Mouse (Mus musculus) C2C12 (cell line): ENCODE measurements at regions not wholly inside any gene's neighbourhood (a gene's known extent, or its start where the extent isn't known, plus 50 kb on each side); places are given as distances from the start of the nearest gene placed in this dataset.

Experiments used
- H3K27me3 ChIP-seq: one replicate; pipeline ENCODE4 v1.6.1; 2011; ENCODE audit not compliant: control insufficient read depth, insufficient read depth, insufficient read length
- H3K36me3 ChIP-seq: one replicate; pipeline ENCODE4 v1.6.1; 2011; ENCODE audit not compliant: control insufficient read depth, insufficient read depth
- H3K4me3 ChIP-seq: one replicate; pipeline ENCODE4 v1.5.1; 2011; ENCODE audit warnings: mild to moderate bottlenecking, control low read depth; ENCODE audit not compliant: poor library complexity, insufficient read depth, severe bottlenecking
- H3K79me2 ChIP-seq: one replicate; pipeline ENCODE4 v1.6.1; 2011; ENCODE audit not compliant: control insufficient read depth, insufficient read depth
- H3K79me3 ChIP-seq: one replicate; pipeline ENCODE4 v1.6.1; 2011; ENCODE audit warnings: low read depth, control low read depth
- H3ac ChIP-seq: one replicate; pipeline ENCODE3; 2011; ENCODE audit warnings: low read depth; ENCODE audit not compliant: control insufficient read depth, insufficient read length
- CEBPB ChIP-seq: IDR thresholded peaks from one replicate; pipeline ENCODE4 v1.6.1; 2011; ENCODE audit warnings: low read depth, mild to moderate bottlenecking, control low read depth, moderate library complexity
- CTCF ChIP-seq: IDR thresholded peaks from one replicate; pipeline ENCODE4 v1.5.1; 2011; ENCODE audit not compliant: control insufficient read depth, insufficient read depth, insufficient read length
- FOSL1 ChIP-seq: IDR thresholded peaks from one replicate; pipeline ENCODE4 v1.8.0; 2011; ENCODE audit warnings: mild to moderate bottlenecking, low read length; ENCODE audit not compliant: poor library complexity, insufficient read depth, severe bottlenecking
- MAX ChIP-seq: IDR thresholded peaks from one replicate; pipeline ENCODE4 v1.6.1; 2011; ENCODE audit warnings: mild to moderate bottlenecking, control low read depth
- MYOD1 ChIP-seq: IDR thresholded peaks from one replicate; pipeline ENCODE4 v1.6.1; 2011; ENCODE audit warnings: low read depth; ENCODE audit not compliant: control insufficient read depth, insufficient read length
- MYOG ChIP-seq: IDR thresholded peaks from one replicate; pipeline ENCODE4 v1.6.1; 2011; ENCODE audit not compliant: control insufficient read depth, insufficient read length; ENCODE audit errors: extremely low read depth
- USF1 ChIP-seq: IDR thresholded peaks from one replicate; pipeline ENCODE4 v1.6.1; 2011; ENCODE audit warnings: low read depth, mild to moderate bottlenecking, control low read depth, moderate library complexity

DNA sequence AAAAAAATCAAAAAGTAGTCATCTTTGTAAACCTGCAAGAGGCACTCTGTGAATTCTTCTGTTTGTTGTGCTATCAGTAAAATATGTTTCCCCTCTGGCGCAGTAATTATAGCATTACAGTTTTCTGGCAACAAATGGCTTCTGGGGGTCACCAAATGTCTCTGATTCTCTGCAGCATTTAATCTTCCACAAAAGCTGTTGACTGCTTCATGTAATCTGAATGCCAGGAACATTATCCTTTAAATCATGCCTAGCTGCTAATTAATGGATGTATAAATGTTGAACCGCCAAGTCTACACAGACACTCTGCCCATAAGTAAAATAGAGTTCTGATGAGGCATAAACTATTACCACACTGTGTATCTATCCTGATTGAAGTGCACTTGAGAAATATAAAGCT lies 421.2 kb upstream of the Manea start:
- Histone ChIP-seq H3K79me2 (no peaks in the 10 kb centered on the region), H3K36me3 (no peaks in the 10 kb centered on the region), H3K79me3 (no peaks in the 10 kb centered on the region), H3K4me3 (no peak overlapping the region), H3K27me3 (no peaks in the 10 kb centered on the region), H3ac (no peak overlapping the region)
- TF ChIP-seq FOSL1 (no peak), USF1 (no peak), MYOG (no peak), CTCF (no peak), MYOD1 (no peak), CEBPB (no peak), MAX (no peak)

GRCm38 (mm10) chr4:26766235-26767228 lies 419.8 kb upstream of the Manea start:
- H3K4me3 ChIP-seq, result no peak overlapping the region
- no peak overlapping the region for H3ac ChIP-seq
- no peaks in the 10 kb centered on the region for H3K27me3 ChIP-seq
- H3K79me2 ChIP-seq, result no peaks in the 10 kb centered on the region
- H3K36me3 ChIP-seq, result no peaks in the 10 kb centered on the region
- H3K79me3 ChIP-seq, result no peaks in the 10 kb centered on the region
- TF ChIP-seq CEBPB, result no peak
- no peak for TF ChIP-seq FOSL1
- no peak for TF ChIP-seq MYOD1

GRCm38 (mm10) chr4:26740815-26741214 lies 394.1 kb upstream of the Manea start:
- Histone ChIP-seq H3K79me3 (no peaks in the 10 kb centered on the region), H3K27me3 (no peaks in the 10 kb centered on the region), H3K36me3 (no peaks in the 10 kb centered on the region), H3K4me3 (no peak overlapping the region), H3ac (no peak overlapping the region), H3K79me2 (no peaks in the 10 kb centered on the region)
- TF ChIP-seq USF1, result peak; percentile 51
- TF ChIP-seq CTCF, result no peak

- Histone ChIP-seq H3K27me3 (no peaks in the 10 kb centered on the region), H3K4me3 (no peak overlapping the region), H3ac (no peak overlapping the region), H3K79me3 (no peaks in the 10 kb centered on the region), H3K79me2 (no peaks in the 10 kb centered on the region), H3K36me3 (no peaks in the 10 kb centered on the region)
- TF ChIP-seq USF1 (no peak), MYOG (no peak), MAX (no peak), MYOD1 (no peak), CEBPB (no peak)
These were observed 389.7 kb upstream of the Manea start for GRCm38 (mm10) chr4:26736381-26736780.

DNA sequence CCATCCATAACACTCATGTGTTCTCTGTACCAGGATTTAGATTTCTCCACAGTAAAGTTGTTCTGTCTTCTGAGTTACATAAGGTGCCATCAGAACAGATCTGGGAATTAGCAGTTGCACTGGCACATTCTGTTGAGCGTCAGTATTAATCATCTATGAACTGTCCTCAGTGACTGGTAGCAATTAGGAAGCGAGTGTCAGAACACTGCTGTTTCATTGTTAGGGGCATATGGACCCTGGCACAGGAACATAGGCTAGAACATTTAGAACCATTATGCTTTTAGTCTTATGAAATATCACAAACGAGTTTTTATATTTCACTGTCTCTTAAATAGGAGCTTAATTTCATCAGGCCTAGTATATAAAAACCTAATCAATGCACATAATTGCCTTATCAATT lies 367.7 kb upstream of the Manea start:
- H3K79me3 ChIP-seq, result no peaks in the 10 kb centered on the region
- H3K27me3 ChIP-seq, result no peaks in the 10 kb centered on the region
- no peak overlapping the region for H3K4me3 ChIP-seq

DNA sequence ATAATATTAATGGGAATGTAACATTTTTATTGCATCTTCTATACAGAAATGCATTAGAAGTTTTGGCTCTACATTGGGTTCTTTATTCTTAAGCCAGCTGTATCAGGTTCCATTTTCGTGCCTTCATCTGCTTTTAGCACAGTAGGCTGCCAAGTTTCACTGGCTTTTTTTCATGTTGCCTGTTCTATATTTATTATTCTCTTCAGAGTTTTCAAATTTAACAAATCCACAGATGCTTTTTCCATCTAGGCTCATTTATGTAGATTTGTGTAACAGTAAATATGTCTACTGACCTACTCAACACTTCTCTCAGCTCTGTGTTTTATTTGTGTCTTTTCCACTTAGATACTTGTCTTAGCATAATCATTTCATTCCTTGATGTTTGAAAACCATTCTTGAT lies 363.3 kb upstream of the Manea start:
- H3ac ChIP-seq, result no peak overlapping the region
- no peaks in the 10 kb centered on the region for H3K27me3 ChIP-seq
- no peak overlapping the region for H3K4me3 ChIP-seq
- H3K79me3 ChIP-seq, result no peaks in the 10 kb centered on the region
- H3K79me2 ChIP-seq, result no peaks in the 10 kb centered on the region
- TF ChIP-seq MYOD1 (no peak), MAX (no peak), CEBPB (no peak)
- H3K36me3 ChIP-seq, result no peaks in the 10 kb centered on the region

More for the DNA sequence above, 367.7 kb upstream of the Manea start:
- no peaks in the 10 kb centered on the region for H3K79me2 ChIP-seq
- TF ChIP-seq MYOG (no peak), FOSL1 (no peak), CEBPB (no peak), CTCF (no peak), MYOD1 (no peak), MAX (no peak), USF1 (no peak)
- H3ac ChIP-seq, result no peak overlapping the region
- no peaks in the 10 kb centered on the region for H3K36me3 ChIP-seq
